8 mouse cellular contexts compared by ENCODE assay signal in genomic region chr17:23600641-23601622, GRCm38 (mm10). TPM values are rescaled to one million over a fixed set of nuclear protein-coding genes. Genes with fewer than 3 reads are reported as not detected.
DNase-seq lines count a peak whose midpoint lies in the region; ATAC-seq and TF ChIP-seq lines count a peak whose summit lies in the region.
"Had no signal": no experiment of that assay in that cellular context is flagged by ENCODE, and none has a peak within 500 bp of the region (broad histone marks: within the 10 kb centered on the region; RNA-seq: fewer than 3 reads in every experiment).

TSS of gene Zscan10 (plus strand) at chr17:23600856.

- H3K4me3 ChIP-seq in liver, embryonic 11.5 days (ENCODE audit: low read depth, low read length): peak within 1 kb of the TSS; percentile 60
- H3K4me3 ChIP-seq in embryonic facial prominence, embryonic 14.5 days (ENCODE audit: low read depth, low read length): peak within 1 kb of the TSS; percentile 34; the same call in 1 of the 2 replicates
- no peak within 1 kb of the TSS for H3K4me3 ChIP-seq in intestine, embryonic 14.5 days (ENCODE audit: low read depth, low read length)
- peak within 1 kb of the TSS; percentile 32 for H3K4me3 ChIP-seq in myocyte

- H3K4me2 ChIP-seq in liver, embryonic 11.5 days: peak within 1 kb of the TSS; percentile 82
- H3K4me2 ChIP-seq in embryonic facial prominence, embryonic 14.5 days (ENCODE audit: low read depth, low read length): peak within 1 kb of the TSS; percentile 61
- peak within 1 kb of the TSS; percentile 82 for H3K4me2 ChIP-seq in intestine, embryonic 14.5 days (ENCODE audit: low read length)
- H3K4me2 ChIP-seq in myocyte (ENCODE audit: low read depth): peak within 1 kb of the TSS; percentile 98

- H3K27me3 ChIP-seq in liver, embryonic 11.5 days (replicated peaks; ENCODE audit: control insufficient read depth, insufficient read depth, low read length): no peaks in the 10 kb centered on the region
- no peaks in the 10 kb centered on the region for H3K27me3 ChIP-seq in embryonic facial prominence, embryonic 14.5 days (replicated peaks; ENCODE audit: control insufficient read depth, insufficient read depth, low read length)
- no peaks in the 10 kb centered on the region for H3K27me3 ChIP-seq in intestine, embryonic 14.5 days (replicated peaks; ENCODE audit: control insufficient read depth, insufficient read depth, low read length)
- no peaks in the 10 kb centered on the region for H3K27me3 ChIP-seq in myocyte (ENCODE audit: control insufficient read depth, insufficient read depth, insufficient read length)

- no peak within 1 kb of the TSS for H3K9ac ChIP-seq in liver, embryonic 11.5 days (ENCODE audit: low read depth, low read length)
- peak within 1 kb of the TSS; percentile 58; the same call in 1 of the 2 replicates for H3K9ac ChIP-seq in embryonic facial prominence, embryonic 14.5 days (ENCODE audit: low read depth, low read length)
- no peak within 1 kb of the TSS; the same call in 1 of the 2 replicates for H3K9ac ChIP-seq in intestine, embryonic 14.5 days (ENCODE audit: low read length)

- DNase-seq in liver, embryonic 11.5 days (ENCODE audit: low spot score): no peak
- no peak for DNase-seq in liver
- DNase-seq in embryonic facial prominence, embryonic 14.5 days (ENCODE audit: low spot score): no peak
- DNase-seq in intestine, embryonic 14.5 days (ENCODE audit: low spot score): no peak
- DNase-seq in thymus, postnatal 36 days: no peak
- DNase-seq in retina, postnatal 1 day: no peak
- DNase-seq: kidney, adult 9 months had no signal

- H3K4me1 ChIP-seq in liver, embryonic 11.5 days (replicated peaks; ENCODE audit: control insufficient read depth, insufficient read depth, low read length): peaks cover 12% of the 10 kb centered on the region
- H3K4me1 ChIP-seq in embryonic facial prominence, embryonic 14.5 days (ENCODE audit: control insufficient read depth, insufficient read depth, low read length): no peaks in the 10 kb centered on the region; the same call in 1 of the 2 replicates
- H3K4me1 ChIP-seq in intestine, embryonic 14.5 days (replicated peaks; ENCODE audit: control insufficient read depth, insufficient read depth, low read length): peaks cover 11% of the 10 kb centered on the region; the same call in 1 of the 2 replicates

- no peaks in the 10 kb centered on the region for H3K79me2 ChIP-seq in myocyte (ENCODE audit: control insufficient read depth, insufficient read depth)

- H3K27ac ChIP-seq in liver, embryonic 11.5 days (ENCODE audit: low read depth, low read length): no peak within 1 kb of the TSS
- peak within 1 kb of the TSS; percentile 82; the same call in 1 of the 2 replicates for H3K27ac ChIP-seq in embryonic facial prominence, embryonic 14.5 days (replicated peaks; ENCODE audit: low read depth, low read length)
- peak within 1 kb of the TSS; percentile 94 for H3K27ac ChIP-seq in intestine, embryonic 14.5 days (ENCODE audit: low read depth)

- H3K36me3 ChIP-seq in liver, embryonic 11.5 days (ENCODE audit: control insufficient read depth, insufficient read depth, low read length): no peaks in the 10 kb centered on the region
- no peaks in the 10 kb centered on the region for H3K36me3 ChIP-seq in embryonic facial prominence, embryonic 14.5 days (ENCODE audit: control insufficient read depth, insufficient read depth, low read length)
- no peaks in the 10 kb centered on the region for H3K36me3 ChIP-seq in intestine, embryonic 14.5 days (ENCODE audit: control insufficient read depth, insufficient read depth, low read length)
- H3K36me3 ChIP-seq in myocyte (ENCODE audit: control insufficient read depth, insufficient read depth): no peaks in the 10 kb centered on the region

- no peak within 1 kb of the TSS for H3ac ChIP-seq in myocyte (ENCODE audit: control insufficient read depth, insufficient read length)

- WGBS in liver, embryonic 11.5 days: 65% methylated on average over 15 of the region's 15 CpGs
- 42% methylated on average over 15 of the region's 15 CpGs for WGBS in embryonic facial prominence, embryonic 14.5 days
- WGBS in intestine, embryonic 14.5 days: 57% methylated on average over 15 of the region's 15 CpGs

- TF ChIP-seq POLR2A in myocyte (IDR thresholded peaks at IDR 0.05; ENCODE audit: insufficient read length, low read depth): no peak

- no peak for ATAC-seq in liver, embryonic 11.5 days (replicated peaks; ENCODE audit: low FRiP score)
- ATAC-seq in embryonic facial prominence, embryonic 14.5 days (ENCODE audit: low read depth): no peak
- ATAC-seq in intestine, embryonic 14.5 days (replicated peaks; ENCODE audit: low FRiP score, low TSS enrichment, low read depth): no peak

- H3K9me3 ChIP-seq in liver, embryonic 11.5 days (ENCODE audit: control insufficient read depth, low read length): no peaks in the 10 kb centered on the region
- no peaks in the 10 kb centered on the region for H3K9me3 ChIP-seq in embryonic facial prominence, embryonic 14.5 days (ENCODE audit: control insufficient read depth, low read length)
- H3K9me3 ChIP-seq in intestine, embryonic 14.5 days (ENCODE audit: control insufficient read depth, low read length): no peaks in the 10 kb centered on the region

TF ChIP-seq in myocyte, 11 proteins besides CTCF, POLR2A, EP300 and RAD21:
- TF ChIP-seq E2F4 (IDR thresholded peaks at IDR 0.05; ENCODE audit: insufficient read depth) (no peak), MYOG (IDR thresholded peaks at IDR 0.05; ENCODE audit: control insufficient read depth in 1 of 3, insufficient read depth in 1 of 3, insufficient read length in 2 of 3, low read depth in 2 of 3) (no peak), USF1 (IDR thresholded peaks at IDR 0.05; ENCODE audit: low read depth) (no peak), TCF12 (IDR thresholded peaks at IDR 0.05; ENCODE audit: insufficient read depth, poor library complexity, severe bottlenecking) (no peak), MYOD1 (IDR thresholded peaks at IDR 0.05; ENCODE audit: control insufficient read depth in 1 of 3, insufficient read length in 2 of 3, low read depth in 2 of 3) (no peak), TCF3 (IDR thresholded peaks at IDR 0.05; ENCODE audit: insufficient read length, low read depth) (no peak), MAX (IDR thresholded peaks at IDR 0.05; ENCODE audit: low read depth) (no peak), REST (IDR thresholded peaks at IDR 0.05; ENCODE audit: insufficient read depth, insufficient read length) (no peak), CEBPB (IDR thresholded peaks at IDR 0.05; ENCODE audit: insufficient read depth, poor library complexity, severe bottlenecking) (no peak), SRF (IDR thresholded peaks at IDR 0.05; ENCODE audit: control insufficient read depth, insufficient read length, low read depth) (no peak), POLR2AphosphoS2 (IDR thresholded peaks at IDR 0.05; ENCODE audit: insufficient read length, low read depth) (no peak)

RNA-seq across cellular contexts. Expression of gene Zscan10, which starts in this region (rescaled TPM):
- polyA plus RNA-seq in liver, embryonic 11.5 days (2014; fragmentation: Nextera tagmentation; extraction: Ambion mirVana): 0.12 and 0.25 TPM in 2 replicates
- 0.14 TPM in 1 of 2 replicates, not detected in the other for polyA plus RNA-seq in embryonic facial prominence, embryonic 14.5 days (2014; fragmentation: Nextera tagmentation; extraction: Ambion mirVana)
- polyA plus RNA-seq in intestine, embryonic 14.5 days (2014; fragmentation: Nextera tagmentation; extraction: Ambion mirVana): 0.14 TPM in 1 of 2 replicates, not detected in the other
- 0.02 TPM for polyA plus RNA-seq in myocyte (2012; fragmentation: generic; extraction: Trizol)
